Mouse (Mus musculus): ENCODE results near the gene Nek9. TPM values are rescaled to one million over a fixed set of nuclear protein-coding genes. Genes with fewer than 3 reads are reported as not detected.

The Nek9 gene
- polyA plus RNA-seq (2012; rRNA removed), result 7.4 and 11.1 TPM in 2 replicates

DNA sequence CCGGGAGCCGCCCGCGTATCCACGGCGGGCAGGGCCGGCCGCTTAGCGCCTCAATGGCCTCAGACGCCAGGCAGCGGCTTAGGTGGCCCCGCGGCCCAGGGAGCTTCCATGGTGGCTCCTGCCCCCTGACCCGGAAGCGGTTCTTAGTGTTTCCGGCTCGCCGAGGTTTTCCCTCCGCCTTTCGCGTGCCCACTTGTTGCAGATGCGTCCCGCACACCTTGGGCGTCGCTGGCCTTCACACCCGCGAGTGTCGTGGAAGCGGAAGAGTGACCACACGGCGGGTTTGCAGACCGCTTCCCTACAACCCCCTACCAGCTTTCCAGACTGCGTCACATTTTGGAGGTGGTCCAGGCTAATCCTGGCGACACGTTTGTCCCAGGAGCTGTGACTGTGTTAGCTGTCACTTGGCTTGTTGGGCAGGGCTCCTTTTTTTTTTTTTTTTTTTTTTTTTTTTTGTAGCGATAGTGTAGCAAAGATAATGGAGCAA lies at the start of gene Nek9:
Gene Nek9, minus strand, starts transcription at position 120 of the 487 bp plus-strand sequence.
- H3K27me3 ChIP-seq (ENCODE audit: control insufficient read depth, insufficient read depth, low read length), result no peaks in the 10 kb centered on the region
- under 1% methylated on average over 36 of the region's 36 CpGs for WGBS
- TF ChIP-seq CTCF (IDR thresholded peaks at IDR 0.05; ENCODE audit: extremely low read depth, insufficient read length, insufficient replicate concordance, low read depth, low read length) (no peak), POLR2A (IDR thresholded peaks at IDR 0.05; ENCODE audit: low read depth, low read length) (peak; percentile 83)
- H3K27ac ChIP-seq (ENCODE audit: insufficient read depth, low read depth, low read length), result peak within 1 kb of the TSS; percentile 81
- H3K4me1 ChIP-seq (ENCODE audit: control insufficient read depth, insufficient read depth, insufficient read length, low read length), result peaks cover 6% of the 10 kb centered on the region; the same call in 1 of the 2 replicates
- peak within 1 kb of the TSS; percentile 95 for H3K4me3 ChIP-seq (ENCODE audit: low read depth, low read length)
- H3K36me3 ChIP-seq (ENCODE audit: control insufficient read depth, insufficient read depth, low read length), result peaks cover 20% of the 10 kb centered on the region

DNA sequence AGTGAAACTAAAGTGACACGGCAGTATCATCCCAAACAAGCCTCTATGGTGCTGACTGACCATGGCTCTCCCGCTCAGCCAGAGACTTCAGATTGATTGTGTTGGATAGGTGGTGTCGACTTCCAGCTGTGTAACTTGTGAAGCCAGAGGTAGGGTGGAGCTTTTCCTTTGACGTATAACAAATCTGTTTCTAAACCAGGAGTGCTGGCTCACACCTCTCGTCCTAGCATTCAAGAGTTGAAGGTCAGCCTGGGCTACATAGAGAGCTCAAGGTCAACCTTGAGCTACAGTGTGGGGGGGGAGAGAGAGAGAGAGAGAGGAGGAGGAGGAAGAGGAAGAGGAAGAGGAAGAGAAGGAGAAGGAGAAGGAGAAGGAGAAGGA lies 46.8 kb upstream of the Nek9 start:
- H3K4me3 ChIP-seq (ENCODE audit: low read depth, low read length), result no peak overlapping the region
- no peaks in the 10 kb centered on the region for H3K27me3 ChIP-seq (ENCODE audit: control insufficient read depth, insufficient read depth, low read length)
- no peaks in the 10 kb centered on the region for H3K36me3 ChIP-seq (ENCODE audit: control insufficient read depth, insufficient read depth, low read length)
- TF ChIP-seq CTCF (IDR thresholded peaks at IDR 0.05; ENCODE audit: extremely low read depth, insufficient read length, insufficient replicate concordance, low read depth, low read length) (no peak), POLR2A (IDR thresholded peaks at IDR 0.05; ENCODE audit: low read depth, low read length) (no peak)
- peaks cover 28% of the 10 kb centered on the region; the same call in 1 of the 2 replicates for H3K4me1 ChIP-seq (ENCODE audit: control insufficient read depth, insufficient read depth, insufficient read length, low read length)
- peak overlapping the region; percentile 35; the same call in 1 of the 2 replicates for H3K27ac ChIP-seq (ENCODE audit: insufficient read depth, low read depth, low read length)
- WGBS, result 76% methylated on average over 5 of the region's 5 CpGs

DNA sequence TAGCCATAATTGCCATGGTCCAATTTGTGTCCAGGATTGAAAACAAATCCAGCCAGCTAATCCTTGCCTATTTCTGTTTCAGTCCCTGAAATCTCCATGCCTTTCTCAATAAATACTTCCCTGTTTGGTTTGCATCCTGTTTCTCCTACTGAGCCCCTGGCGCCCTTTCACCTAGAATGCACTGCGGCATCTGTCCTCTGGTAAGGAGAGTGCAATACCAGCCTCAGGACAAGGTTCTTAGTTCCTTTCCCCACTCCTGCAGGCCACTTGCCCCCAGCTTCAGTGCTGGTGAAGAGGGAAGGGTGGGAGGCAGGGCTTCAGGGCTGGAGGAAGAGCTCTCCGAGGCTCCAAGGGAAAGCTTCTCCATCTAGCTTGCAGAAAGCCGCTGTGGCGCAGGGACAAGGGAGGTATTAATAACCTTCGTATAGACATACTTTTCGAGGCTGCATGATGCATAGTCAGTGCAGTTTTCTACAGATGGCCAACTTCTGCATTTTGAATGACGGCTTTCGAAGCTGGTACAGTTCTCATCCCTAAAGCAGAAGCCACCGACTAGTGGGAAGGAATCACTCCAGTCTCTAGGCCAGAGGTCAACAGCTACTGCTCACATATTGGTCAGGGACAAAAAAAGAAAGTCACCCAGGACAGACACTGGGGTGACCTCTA lies 46.3 kb upstream of the Nek9 start:
- TF ChIP-seq CTCF (IDR thresholded peaks at IDR 0.05; ENCODE audit: extremely low read depth, insufficient read length, insufficient replicate concordance, low read depth, low read length) (no peak), POLR2A (IDR thresholded peaks at IDR 0.05; ENCODE audit: low read depth, low read length) (no peak)
- 66% methylated on average over 10 of the region's 10 CpGs for WGBS
- Histone ChIP-seq H3K4me3 (ENCODE audit: low read depth, low read length) (no peak overlapping the region), H3K27me3 (ENCODE audit: control insufficient read depth, insufficient read depth, low read length) (no peaks in the 10 kb centered on the region), H3K27ac (ENCODE audit: insufficient read depth, low read depth, low read length) (peak overlapping the region; percentile 50), H3K36me3 (ENCODE audit: control insufficient read depth, insufficient read depth, low read length) (no peaks in the 10 kb centered on the region), H3K4me1 (ENCODE audit: control insufficient read depth, insufficient read depth, insufficient read length, low read length) (peaks cover 28% of the 10 kb centered on the region; the same call in 1 of the 2 replicates)

DNA sequence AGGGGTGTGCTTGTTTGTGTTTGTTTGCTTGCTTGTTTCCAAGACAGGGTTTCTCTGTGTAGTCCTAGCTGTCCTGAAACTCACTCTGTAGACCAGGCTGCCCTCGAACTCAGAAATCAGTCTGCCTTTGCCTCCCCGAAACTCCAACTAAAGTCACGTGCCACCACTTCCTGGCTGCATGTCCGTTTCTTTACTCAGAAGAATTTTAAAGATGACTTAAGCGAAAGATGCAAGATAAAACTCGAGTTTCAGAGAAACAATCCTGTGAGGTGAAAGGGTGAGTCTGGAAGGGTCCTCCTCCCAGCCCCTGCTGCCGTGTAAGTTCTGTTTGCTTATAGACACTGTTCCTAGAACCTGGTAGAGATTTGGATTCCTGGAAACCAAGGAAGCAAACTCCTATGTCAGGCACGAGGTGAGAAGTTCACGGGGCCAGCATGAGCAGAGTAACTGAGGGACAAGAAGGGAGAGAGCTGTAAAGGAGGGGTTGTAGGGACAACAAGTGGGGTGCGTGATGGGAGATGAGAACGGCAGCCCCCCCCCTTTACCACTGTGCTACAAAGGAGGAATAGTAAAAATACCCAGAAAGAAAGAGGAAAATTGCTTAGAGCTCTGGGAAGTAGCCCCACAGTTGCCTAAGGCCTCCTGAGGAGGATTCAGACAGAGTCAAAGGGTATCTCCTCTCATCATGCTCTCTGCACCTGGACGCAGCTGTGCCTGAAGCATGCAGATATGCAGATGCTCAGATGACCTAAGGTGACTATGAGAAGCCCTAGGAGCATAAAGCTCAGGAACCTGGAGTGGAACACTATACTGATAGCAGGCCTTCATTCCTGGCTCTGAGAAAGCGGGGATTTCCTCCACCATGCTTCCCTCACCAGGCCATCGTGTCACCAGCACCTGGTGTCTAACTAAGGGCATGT lies 43.9 kb upstream of the Nek9 start:
- WGBS, result 76% methylated on average over 14 of the region's 14 CpGs
- H3K36me3 ChIP-seq (ENCODE audit: control insufficient read depth, insufficient read depth, low read length), result no peaks in the 10 kb centered on the region
- no peak overlapping the region for H3K27ac ChIP-seq (ENCODE audit: insufficient read depth, low read depth, low read length)
- no peaks in the 10 kb centered on the region for H3K27me3 ChIP-seq (ENCODE audit: control insufficient read depth, insufficient read depth, low read length)
- peaks cover 16% of the 10 kb centered on the region; the same call in 1 of the 2 replicates for H3K4me1 ChIP-seq (ENCODE audit: control insufficient read depth, insufficient read depth, insufficient read length, low read length)
- TF ChIP-seq CTCF (IDR thresholded peaks at IDR 0.05; ENCODE audit: extremely low read depth, insufficient read length, insufficient replicate concordance, low read depth, low read length) (no peak), POLR2A (IDR thresholded peaks at IDR 0.05; ENCODE audit: low read depth, low read length) (no peak)
- no peak overlapping the region for H3K4me3 ChIP-seq (ENCODE audit: low read depth, low read length)

DNA sequence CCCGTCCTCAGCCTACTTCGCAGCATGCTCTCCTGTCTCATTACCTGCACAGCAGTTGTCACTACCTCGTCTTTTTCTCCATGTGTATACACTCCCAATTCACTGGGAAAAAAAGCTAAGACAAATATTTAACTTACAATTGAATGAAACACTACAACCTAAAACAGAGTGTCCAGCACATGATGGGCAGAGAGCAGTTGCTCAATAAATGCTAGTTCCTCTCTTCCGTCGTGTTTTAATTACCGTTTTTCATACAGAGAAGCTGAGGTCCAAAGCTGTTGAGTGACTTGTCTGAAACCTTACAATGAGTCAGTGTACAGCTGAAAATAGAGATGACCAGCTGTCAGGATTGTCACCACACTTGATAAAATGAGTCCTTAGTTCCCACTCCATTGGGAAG lies 42.4 kb upstream of the Nek9 start:
- 86% methylated on average over 6 of the region's 6 CpGs for WGBS
- H3K4me1 ChIP-seq (ENCODE audit: control insufficient read depth, insufficient read depth, insufficient read length, low read length), result peaks cover 16% of the 10 kb centered on the region; the same call in 1 of the 2 replicates

DNA sequence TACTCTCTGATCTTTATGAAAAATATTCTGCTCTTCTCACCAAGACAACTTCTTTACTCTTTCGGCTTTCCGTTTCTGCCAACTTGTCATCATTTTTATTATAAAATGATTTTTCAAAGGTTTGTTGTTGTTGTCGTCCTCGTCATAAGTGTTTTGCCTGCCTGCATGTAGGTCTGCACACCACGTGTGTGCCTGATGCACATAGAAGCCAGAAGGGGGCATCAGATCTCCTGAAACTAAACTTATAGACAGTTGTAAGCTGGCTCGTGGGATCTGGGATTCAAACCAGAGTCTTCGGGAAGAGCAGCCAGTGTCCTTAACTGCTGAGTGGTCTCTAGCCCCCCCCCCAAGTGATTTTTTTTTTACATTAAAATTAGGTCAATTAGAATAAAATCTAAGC lies 41.8 kb upstream of the Nek9 start:
- WGBS, result 92% methylated on average over 7 of the region's 7 CpGs
- H3K4me1 ChIP-seq (ENCODE audit: control insufficient read depth, insufficient read depth, insufficient read length, low read length), result peaks cover 16% of the 10 kb centered on the region; the same call in 1 of the 2 replicates
- no peaks in the 10 kb centered on the region for H3K36me3 ChIP-seq (ENCODE audit: control insufficient read depth, insufficient read depth, low read length)
- H3K4me3 ChIP-seq (ENCODE audit: low read depth, low read length), result no peak overlapping the region
- TF ChIP-seq POLR2A (IDR thresholded peaks at IDR 0.05; ENCODE audit: low read depth, low read length) (no peak), CTCF (IDR thresholded peaks at IDR 0.05; ENCODE audit: extremely low read depth, insufficient read length, insufficient replicate concordance, low read depth, low read length) (peak; percentile 44; the same call in 1 of the 2 replicates)
- peak overlapping the region; percentile 58; the same call in 1 of the 2 replicates for H3K27ac ChIP-seq (ENCODE audit: insufficient read depth, low read depth, low read length)
- no peaks in the 10 kb centered on the region for H3K27me3 ChIP-seq (ENCODE audit: control insufficient read depth, insufficient read depth, low read length)

More for the DNA sequence above, 42.4 kb upstream of the Nek9 start:
- no peak overlapping the region for H3K4me3 ChIP-seq (ENCODE audit: low read depth, low read length)
- no peaks in the 10 kb centered on the region for H3K27me3 ChIP-seq (ENCODE audit: control insufficient read depth, insufficient read depth, low read length)
- no peak for TF ChIP-seq CTCF (IDR thresholded peaks at IDR 0.05; ENCODE audit: extremely low read depth, insufficient read length, insufficient replicate concordance, low read depth, low read length)
- TF ChIP-seq POLR2A (IDR thresholded peaks at IDR 0.05; ENCODE audit: low read depth, low read length), result no peak
- no peak overlapping the region for H3K27ac ChIP-seq (ENCODE audit: insufficient read depth, low read depth, low read length)
- no peaks in the 10 kb centered on the region for H3K36me3 ChIP-seq (ENCODE audit: control insufficient read depth, insufficient read depth, low read length)
